Mouse (Mus musculus): ENCODE measurements around the gene Ilkap.

- no peak for TF ChIP-seq CHD2 (IDR thresholded peaks at IDR 0.05; ENCODE audit: low read depth, low read length)
- TF ChIP-seq HCFC1 (IDR thresholded peaks at IDR 0.05; ENCODE audit: borderline replicate concordance, insufficient read depth, low read length), result no peak
- TF ChIP-seq MAFK (IDR thresholded peaks at IDR 0.05; ENCODE audit: insufficient read depth, low read depth, low read length), result no peak
- TF ChIP-seq ZC3H11A (IDR thresholded peaks at IDR 0.05; ENCODE audit: borderline replicate concordance, low read depth, low read length), result no peak
- TF ChIP-seq ZNF384 (IDR thresholded peaks at IDR 0.05; ENCODE audit: low read depth, low read length), result no peak
Observed at GRCm38 (mm10) chr1:91437573-91437972, 39.0 kb upstream of the Ilkap start.

Measured in ES-E14 (cell line).